Mouse (Mus musculus): Measurements from ENCODE around the gene Ctc1. TPM values are rescaled to one million over a fixed set of nuclear protein-coding genes. Genes with fewer than 3 reads are reported as not detected.

Ctc1 gene
- polyA plus RNA-seq, 1 experiment from 2014 or later: 77.1 TPM

DNA sequence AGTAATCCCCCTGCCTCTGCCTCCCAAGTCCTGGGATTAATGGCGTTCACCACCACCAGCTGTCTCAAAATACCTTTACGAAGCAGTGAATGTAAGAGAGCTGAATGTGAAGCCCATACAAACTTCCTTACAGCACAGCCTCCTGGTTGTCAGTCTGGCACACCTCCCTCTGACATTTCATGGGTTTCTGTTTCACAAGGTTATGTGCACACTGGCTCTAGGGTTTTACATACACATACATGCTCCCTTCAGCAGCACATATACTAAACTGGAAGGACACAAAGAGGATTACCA, 59.0 kb downstream of the Ctc1 start:
- no peaks in the 10 kb centered on the region for H3K36me3 ChIP-seq
- H3K4me1 ChIP-seq: peaks cover 33% of the 10 kb centered on the region
- no peaks in the 10 kb centered on the region for H3K27me3 ChIP-seq
- ATAC-seq (ENCODE audit: low FRiP score, low read depth): no peak
- 46% methylated on average over 2 of the region's 2 CpGs for WGBS
- H3K27ac ChIP-seq (replicated peaks): peak overlapping the region; percentile 36
- H3K4me3 ChIP-seq: no peak overlapping the region
- no peak overlapping the region for H3K4me2 ChIP-seq (replicated peaks)
- H3K9me3 ChIP-seq: no peaks in the 10 kb centered on the region
- H3K9ac ChIP-seq (replicated peaks): no peak overlapping the region

DNA sequence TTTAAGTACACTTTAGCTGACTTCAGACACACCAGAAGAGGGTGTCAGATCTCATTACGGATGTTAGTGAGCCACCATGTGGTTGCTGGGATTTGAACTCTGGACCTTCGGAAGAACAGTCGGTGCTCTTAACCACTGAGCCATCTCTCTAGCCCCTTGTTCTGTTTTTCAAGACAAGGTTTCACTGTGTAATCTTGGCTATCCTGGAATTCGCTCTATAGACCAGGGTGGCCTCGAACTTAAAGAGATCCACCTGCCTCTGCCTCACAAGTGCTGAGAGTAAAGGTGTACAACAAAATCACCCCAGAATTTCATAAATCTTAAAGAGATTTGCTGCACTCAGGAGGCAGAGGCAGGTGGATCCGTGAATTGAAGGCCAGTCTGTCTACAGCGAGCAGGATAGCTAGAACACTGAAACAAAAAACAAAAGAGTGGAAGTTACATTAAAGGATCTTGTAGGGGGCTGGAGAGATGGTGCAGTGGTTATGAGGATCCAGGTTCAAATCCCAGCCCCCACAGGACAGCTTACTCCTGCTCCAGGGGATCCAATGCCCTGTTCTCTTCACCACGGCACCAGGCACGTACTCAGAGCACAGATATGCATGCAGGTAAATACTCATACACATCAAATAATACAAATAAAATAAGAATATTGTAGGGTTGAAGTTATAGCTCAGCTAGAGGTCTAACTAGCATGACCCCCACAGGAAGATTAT, 60.2 kb downstream of the Ctc1 start:
- ATAC-seq (ENCODE audit: low FRiP score, low read depth): no peak
- H3K27ac ChIP-seq (replicated peaks): no peak overlapping the region
- no peaks in the 10 kb centered on the region for H3K9me3 ChIP-seq
- H3K4me2 ChIP-seq (replicated peaks): no peak overlapping the region
- H3K4me1 ChIP-seq: peaks cover 29% of the 10 kb centered on the region
- no peak overlapping the region for H3K9ac ChIP-seq (replicated peaks)
- H3K36me3 ChIP-seq: no peaks in the 10 kb centered on the region
- WGBS: 48% methylated on average over 9 of the region's 9 CpGs
- no peaks in the 10 kb centered on the region for H3K27me3 ChIP-seq
- H3K4me3 ChIP-seq: no peak overlapping the region

DNA sequence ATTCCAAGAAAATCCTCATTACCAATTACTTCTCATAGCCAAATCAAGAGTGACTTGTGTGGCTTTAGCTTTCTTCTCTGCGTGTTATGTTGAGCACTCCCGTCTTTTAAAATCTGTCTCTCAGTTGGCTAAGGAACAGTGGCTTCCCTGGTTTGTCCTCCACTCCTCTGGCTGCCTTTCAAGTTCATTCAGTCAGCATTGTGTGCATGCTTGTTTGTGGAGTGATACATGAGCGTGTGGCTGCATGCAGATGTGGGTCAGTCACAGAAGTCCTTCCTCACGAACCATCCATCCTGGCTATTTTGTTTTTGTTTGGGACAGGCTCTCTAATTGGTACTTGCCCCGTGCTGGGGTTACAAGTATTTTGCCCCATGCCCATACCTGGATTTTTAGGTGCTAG, 60.9 kb downstream of the Ctc1 start:
- no peaks in the 10 kb centered on the region for H3K27me3 ChIP-seq
- no peaks in the 10 kb centered on the region for H3K9me3 ChIP-seq
- ATAC-seq (ENCODE audit: low FRiP score, low read depth): no peak
- WGBS: 73% methylated on average over 5 of the region's 5 CpGs
- H3K4me2 ChIP-seq (replicated peaks): no peak overlapping the region
- H3K27ac ChIP-seq (replicated peaks): no peak overlapping the region
- no peak overlapping the region for H3K4me3 ChIP-seq
- no peaks in the 10 kb centered on the region for H3K36me3 ChIP-seq
- H3K9ac ChIP-seq (replicated peaks): no peak overlapping the region
- peaks cover 23% of the 10 kb centered on the region for H3K4me1 ChIP-seq

DNA sequence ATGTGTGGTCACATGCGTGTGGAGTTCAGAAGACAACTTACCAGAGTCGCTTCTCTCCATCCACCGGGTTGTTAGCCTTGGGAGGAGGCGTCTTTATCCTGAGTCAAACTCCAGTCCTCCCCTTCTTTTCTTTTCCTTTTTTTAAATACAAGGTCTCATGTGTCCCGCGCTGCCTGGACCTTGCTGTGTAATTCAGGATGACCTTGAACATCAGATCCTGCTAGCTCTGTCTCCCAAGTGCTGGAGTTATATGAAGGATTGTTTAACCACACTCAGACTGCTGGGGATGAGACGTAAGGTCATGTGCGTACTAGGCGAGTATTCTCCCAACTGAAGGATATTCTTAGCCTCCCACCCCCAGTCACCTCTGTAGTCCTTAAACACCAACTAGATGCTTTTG, 61.6 kb downstream of the Ctc1 start:
- Histone ChIP-seq H3K27me3 (no peaks in the 10 kb centered on the region), H3K36me3 (no peaks in the 10 kb centered on the region), H3K4me1 (peaks cover 15% of the 10 kb centered on the region), H3K9me3 (no peaks in the 10 kb centered on the region), H3K27ac (replicated peaks) (no peak overlapping the region), H3K4me3 (no peak overlapping the region), H3K4me2 (replicated peaks) (no peak overlapping the region), H3K9ac (replicated peaks) (no peak overlapping the region)
- ATAC-seq (ENCODE audit: low FRiP score, low read depth): no peak
- WGBS: 88% methylated on average over 9 of the region's 9 CpGs

DNA sequence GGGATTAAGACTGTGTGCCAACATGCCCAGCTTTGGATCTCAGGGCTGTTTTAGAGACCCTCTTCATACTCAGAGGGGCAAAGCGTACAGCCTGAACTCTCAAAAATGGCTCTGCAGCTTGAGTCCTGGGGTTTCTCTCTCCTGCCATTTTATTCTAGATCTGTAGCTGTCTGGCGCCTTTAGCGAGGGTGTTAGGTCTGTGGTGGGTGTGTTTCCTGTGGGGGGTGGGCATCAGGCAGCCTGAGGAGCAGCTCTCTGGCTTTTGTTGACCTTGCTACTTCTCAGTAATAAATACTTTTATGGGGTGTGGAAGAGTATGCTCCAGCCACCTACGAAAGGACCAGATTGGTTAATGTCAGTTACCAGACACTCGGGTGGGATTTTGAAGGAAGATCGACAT, 62.3 kb downstream of the Ctc1 start:
- Histone ChIP-seq H3K27me3 (no peaks in the 10 kb centered on the region), H3K9ac (replicated peaks) (no peak overlapping the region), H3K36me3 (no peaks in the 10 kb centered on the region), H3K27ac (replicated peaks) (no peak overlapping the region), H3K4me1 (peaks cover 12% of the 10 kb centered on the region), H3K4me3 (no peak overlapping the region), H3K4me2 (replicated peaks) (no peak overlapping the region), H3K9me3 (no peaks in the 10 kb centered on the region)
- 85% methylated on average over 6 of the region's 6 CpGs for WGBS
- no peak for ATAC-seq (ENCODE audit: low FRiP score, low read depth)

DNA sequence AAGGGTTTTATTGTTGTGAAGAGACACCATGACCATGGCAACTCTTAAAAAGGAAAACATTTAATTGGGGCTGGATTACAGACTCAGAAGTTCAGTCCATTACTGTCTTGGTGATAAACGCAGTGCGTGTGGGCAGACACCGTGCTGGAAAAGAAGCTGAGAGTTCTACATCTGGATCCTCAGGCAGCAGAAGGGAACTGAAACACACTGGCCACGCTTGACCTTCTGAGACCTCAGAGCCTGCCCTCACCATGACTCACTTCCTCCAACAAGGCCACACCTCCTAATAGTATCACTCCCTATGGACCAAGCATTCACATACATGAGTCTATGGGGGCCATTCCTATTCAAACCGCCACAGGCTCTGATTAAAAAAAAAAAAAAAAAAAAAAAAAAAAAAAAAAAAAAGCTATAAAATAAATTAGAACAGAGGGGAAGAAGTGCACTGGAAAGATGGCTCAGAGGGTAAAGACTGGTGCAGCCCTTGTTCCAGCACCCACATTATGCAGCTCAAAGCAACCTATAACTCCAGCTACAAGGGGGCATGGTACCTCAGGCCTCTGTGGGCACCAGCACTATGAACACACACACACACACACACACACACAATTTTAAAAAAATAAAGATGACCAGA, 63.2 kb downstream of the Ctc1 start:
- no peak overlapping the region for H3K4me3 ChIP-seq
- H3K9ac ChIP-seq (replicated peaks): no peak overlapping the region
- H3K4me2 ChIP-seq (replicated peaks): no peak overlapping the region
- H3K4me1 ChIP-seq: peaks cover 6% of the 10 kb centered on the region
- WGBS: 91% methylated on average over 5 of the region's 5 CpGs
- no peaks in the 10 kb centered on the region for H3K27me3 ChIP-seq
- H3K36me3 ChIP-seq: no peaks in the 10 kb centered on the region
- H3K9me3 ChIP-seq: no peaks in the 10 kb centered on the region
- ATAC-seq (ENCODE audit: low FRiP score, low read depth): no peak
- no peak overlapping the region for H3K27ac ChIP-seq (replicated peaks)

DNA sequence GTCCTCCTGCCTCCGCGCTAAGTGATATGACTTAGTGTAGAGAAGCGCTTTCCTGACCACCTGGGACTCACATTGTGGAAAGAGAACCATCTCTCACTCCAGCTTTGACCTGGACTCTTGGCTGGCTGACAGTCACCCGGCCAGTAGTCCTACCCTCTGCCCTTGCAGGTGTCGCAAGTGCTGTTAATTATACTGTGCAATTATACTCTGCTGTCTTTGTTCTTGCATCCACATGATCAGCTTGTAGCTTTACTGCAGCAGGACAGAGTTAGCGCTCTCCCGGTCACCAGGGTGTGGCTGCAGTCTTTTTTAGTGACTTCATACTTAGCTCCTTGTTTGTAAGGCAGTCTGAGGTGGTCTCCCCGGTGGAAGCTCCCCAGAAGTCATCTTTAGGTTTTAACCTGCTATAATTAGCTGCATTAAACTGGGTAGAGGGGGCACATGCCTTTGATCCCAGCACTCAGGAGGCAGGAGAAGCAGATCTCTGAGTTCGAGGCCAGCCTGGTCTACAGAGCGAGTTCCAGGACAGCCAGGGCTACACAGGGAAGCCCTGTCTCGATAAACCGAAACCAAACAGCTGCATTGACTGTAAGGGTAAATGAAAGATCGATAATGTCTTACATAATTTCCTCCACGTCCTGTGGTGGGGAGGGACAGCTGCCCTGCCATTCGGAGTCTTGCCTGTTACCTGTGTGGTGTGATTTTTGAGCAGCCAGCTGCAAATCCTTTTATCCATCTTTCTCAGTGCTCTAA, 64.6 kb downstream of the Ctc1 start:
- 89% methylated on average over 15 of the region's 15 CpGs for WGBS
- Histone ChIP-seq H3K9ac (replicated peaks) (no peak overlapping the region), H3K4me3 (no peak overlapping the region), H3K4me2 (replicated peaks) (no peak overlapping the region), H3K4me1 (no peaks in the 10 kb centered on the region), H3K36me3 (no peaks in the 10 kb centered on the region), H3K27ac (replicated peaks) (no peak overlapping the region), H3K9me3 (no peaks in the 10 kb centered on the region), H3K27me3 (no peaks in the 10 kb centered on the region)
- no peak for ATAC-seq (ENCODE audit: low FRiP score, low read depth)

DNA sequence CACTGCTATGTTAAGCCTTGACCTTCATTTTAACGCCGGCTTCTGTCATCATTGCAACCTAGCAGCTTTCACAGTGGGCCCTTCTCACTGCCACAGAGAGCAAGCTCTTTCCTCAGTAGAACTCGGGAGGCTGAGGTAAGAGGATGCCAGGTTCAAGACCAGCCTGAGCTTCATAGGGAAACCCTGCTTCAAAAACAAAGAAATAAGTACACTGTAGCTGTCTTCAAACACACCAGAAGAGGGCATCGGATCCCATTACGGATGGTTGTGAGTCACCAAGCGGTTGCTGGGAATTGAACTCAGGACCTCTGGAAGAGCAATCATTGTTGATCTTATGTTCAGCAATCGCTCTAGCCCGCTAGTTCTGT, 65.1 kb downstream of the Ctc1 start:
- H3K4me3 ChIP-seq: no peak overlapping the region
- H3K9ac ChIP-seq (replicated peaks): no peak overlapping the region
- H3K27ac ChIP-seq (replicated peaks): no peak overlapping the region
- ATAC-seq (ENCODE audit: low FRiP score, low read depth): no peak
- H3K36me3 ChIP-seq: no peaks in the 10 kb centered on the region
- H3K4me2 ChIP-seq (replicated peaks): no peak overlapping the region
- H3K27me3 ChIP-seq: no peaks in the 10 kb centered on the region
- no peaks in the 10 kb centered on the region for H3K4me1 ChIP-seq
- H3K9me3 ChIP-seq: no peaks in the 10 kb centered on the region
- WGBS: 85% methylated on average over 8 of the region's 8 CpGs

DNA sequence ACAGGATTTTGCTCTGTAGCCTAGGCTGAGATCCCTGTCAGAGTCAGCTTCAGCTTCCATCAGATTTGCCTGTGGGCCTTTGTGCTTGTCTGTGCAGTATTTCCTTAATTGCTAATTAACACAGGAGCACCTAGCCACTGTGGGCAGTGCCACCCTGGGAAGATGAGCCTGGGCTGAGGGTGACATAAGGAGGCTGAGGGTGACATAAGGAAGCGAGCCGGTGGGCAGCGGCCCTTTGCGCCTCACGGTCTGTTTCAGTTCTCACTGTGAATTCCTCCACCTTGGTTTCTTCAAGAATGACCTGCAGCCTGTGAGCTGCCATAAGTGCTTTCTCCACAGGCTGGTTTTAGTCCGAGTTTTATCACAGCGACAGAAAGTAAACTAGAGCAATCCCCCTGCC, 65.9 kb downstream of the Ctc1 start:
- WGBS: 84% methylated on average over 7 of the region's 7 CpGs
- Histone ChIP-seq H3K9ac (replicated peaks) (no peak overlapping the region), H3K4me2 (replicated peaks) (no peak overlapping the region), H3K4me3 (no peak overlapping the region), H3K36me3 (no peaks in the 10 kb centered on the region), H3K4me1 (no peaks in the 10 kb centered on the region), H3K27ac (replicated peaks) (no peak overlapping the region), H3K27me3 (no peaks in the 10 kb centered on the region), H3K9me3 (no peaks in the 10 kb centered on the region)
- ATAC-seq (ENCODE audit: low FRiP score, low read depth): no peak

DNA sequence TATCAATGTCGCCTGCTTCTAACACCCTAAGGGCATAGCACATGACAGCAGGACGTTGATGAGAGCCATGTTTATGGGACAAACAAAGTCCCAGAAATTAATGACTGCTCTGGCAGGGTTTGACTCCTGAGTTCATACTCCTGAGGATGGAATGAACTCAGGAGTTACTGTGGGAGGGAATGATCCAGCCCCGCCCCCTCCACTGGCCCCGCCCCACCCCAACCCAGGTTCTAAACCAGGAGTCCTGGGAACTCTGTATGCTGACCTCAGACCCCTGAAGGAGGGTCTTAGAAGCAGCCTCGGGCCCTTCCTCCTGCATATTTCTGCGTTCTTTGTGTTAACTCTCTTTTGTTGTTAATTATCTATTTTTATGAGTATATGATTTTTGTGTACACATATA, 69.9 kb downstream of the Ctc1 start:
- peaks cover 11% of the 10 kb centered on the region; the same call in 1 of the 2 replicates for H3K36me3 ChIP-seq
- no peaks in the 10 kb centered on the region for H3K27me3 ChIP-seq
- H3K4me3 ChIP-seq: no peak overlapping the region
- no peaks in the 10 kb centered on the region for H3K9me3 ChIP-seq
- no peak overlapping the region for H3K4me2 ChIP-seq (replicated peaks)
- H3K27ac ChIP-seq (replicated peaks): no peak overlapping the region
- no peak overlapping the region for H3K9ac ChIP-seq (replicated peaks)
- no peak for ATAC-seq (ENCODE audit: low FRiP score, low read depth)
- H3K4me1 ChIP-seq: peaks cover 22% of the 10 kb centered on the region
- 61% methylated on average over 6 of the region's 6 CpGs for WGBS

Measured in midbrain, embryonic 12.5 days (tissue).